Mouse (Mus musculus): ENCODE measurements around the gene Ripply3.

The Ripply3 gene

DNA sequence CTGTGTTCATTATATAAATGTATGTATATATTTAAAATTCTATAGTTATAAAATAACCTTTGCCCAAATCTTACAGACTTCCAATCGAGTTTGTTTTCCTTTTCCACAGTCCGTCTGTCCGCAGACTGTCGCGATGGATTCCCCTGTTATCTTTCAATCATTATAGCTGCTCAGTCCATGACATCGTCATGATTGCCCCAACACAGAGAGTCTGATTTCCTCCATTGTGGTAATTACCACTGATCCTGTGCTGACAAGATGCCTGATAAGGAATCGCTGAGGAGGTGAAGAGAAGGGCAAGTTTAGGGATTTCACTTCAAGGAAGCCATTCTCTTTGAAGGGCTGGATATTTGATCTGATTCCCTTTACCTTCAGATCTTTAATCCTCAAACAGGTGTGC lies 27.8 kb downstream of the Ripply3 start:
- intact Hi-C loops (cut with DNase I): no loop called here

GRCm38 (mm10) chr16:94356776-94357494 lies 28.7 kb downstream of the Ripply3 start:
- intact Hi-C loops (cut with DNase I): no loop called here

DNA sequence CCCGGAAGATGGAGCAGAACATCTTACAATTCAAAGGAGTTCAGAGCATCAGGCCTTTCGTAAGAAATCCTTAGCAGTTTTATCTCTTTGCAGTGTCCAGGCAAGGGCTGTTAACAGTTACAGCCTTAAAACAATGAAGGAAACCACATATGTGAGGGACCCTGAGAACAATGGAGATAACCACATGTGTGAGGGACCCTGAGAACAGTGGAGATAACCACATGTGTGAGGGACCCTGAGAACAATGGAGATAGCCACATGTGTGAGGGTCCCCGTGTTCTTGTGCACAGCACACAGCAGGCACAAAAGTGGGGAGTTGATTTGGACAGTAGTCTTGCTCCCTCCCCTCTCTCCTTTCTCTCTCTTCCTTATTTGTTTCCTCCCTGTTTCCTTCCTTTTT lies 29.9 kb downstream of the Ripply3 start:
- intact Hi-C loops (cut with DNase I): no loop called here

DNA sequence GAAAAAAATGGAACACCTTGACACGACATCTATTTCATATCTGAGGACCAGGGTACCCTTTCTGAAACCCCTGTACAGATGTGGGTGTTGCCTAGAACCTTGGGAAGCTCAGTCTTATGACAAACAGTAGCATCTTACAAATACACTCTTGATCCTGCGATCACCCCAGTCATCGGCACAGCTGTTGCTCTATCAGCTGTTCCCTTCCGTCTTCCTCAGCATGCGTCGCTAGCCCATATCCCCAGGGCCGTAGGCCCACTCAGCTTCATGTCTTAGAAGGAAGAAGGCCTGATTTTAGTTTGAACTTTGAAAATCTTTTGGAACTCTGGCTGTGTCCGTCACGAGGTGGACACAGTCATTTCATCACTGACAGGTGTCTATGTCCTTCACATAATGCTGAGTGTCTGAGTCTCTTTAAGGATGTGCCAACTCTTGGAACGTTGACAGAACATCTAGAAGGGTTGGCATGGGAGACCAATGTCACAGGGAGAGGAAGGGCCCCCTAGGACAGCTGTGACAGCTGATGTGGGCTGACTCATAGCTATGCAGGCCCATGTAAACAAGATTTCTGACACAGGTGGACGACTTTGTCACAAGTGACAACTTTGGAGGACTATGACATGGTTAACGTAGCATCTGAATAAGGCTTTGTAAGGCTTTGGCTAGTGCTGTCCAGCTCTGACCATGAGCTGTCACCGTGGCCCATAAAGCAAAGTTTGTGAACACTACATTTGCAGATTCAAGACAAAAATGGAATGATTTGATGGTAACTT lies 32.5 kb downstream of the Ripply3 start:
- intact Hi-C loops (cut with DNase I): no loop called here

GRCm38 (mm10) chr16:94362174-94362873 lies 34.1 kb downstream of the Ripply3 start:
- intact Hi-C loops (cut with DNase I): no loop called here

GRCm38 (mm10) chr16:94363814-94364213 lies 35.6 kb downstream of the Ripply3 start:
- intact Hi-C loops (cut with DNase I): no loop called here

GRCm38 (mm10) chr16:94365435-94365834 lies 37.2 kb downstream of the Ripply3 start:
- intact Hi-C loops (cut with DNase I): no loop called here

- intact Hi-C loops (cut with DNase I): no loop called here
Measured at GRCm38 (mm10) chr16:94369596-94370172, 41.5 kb downstream of the Ripply3 start.

DNA sequence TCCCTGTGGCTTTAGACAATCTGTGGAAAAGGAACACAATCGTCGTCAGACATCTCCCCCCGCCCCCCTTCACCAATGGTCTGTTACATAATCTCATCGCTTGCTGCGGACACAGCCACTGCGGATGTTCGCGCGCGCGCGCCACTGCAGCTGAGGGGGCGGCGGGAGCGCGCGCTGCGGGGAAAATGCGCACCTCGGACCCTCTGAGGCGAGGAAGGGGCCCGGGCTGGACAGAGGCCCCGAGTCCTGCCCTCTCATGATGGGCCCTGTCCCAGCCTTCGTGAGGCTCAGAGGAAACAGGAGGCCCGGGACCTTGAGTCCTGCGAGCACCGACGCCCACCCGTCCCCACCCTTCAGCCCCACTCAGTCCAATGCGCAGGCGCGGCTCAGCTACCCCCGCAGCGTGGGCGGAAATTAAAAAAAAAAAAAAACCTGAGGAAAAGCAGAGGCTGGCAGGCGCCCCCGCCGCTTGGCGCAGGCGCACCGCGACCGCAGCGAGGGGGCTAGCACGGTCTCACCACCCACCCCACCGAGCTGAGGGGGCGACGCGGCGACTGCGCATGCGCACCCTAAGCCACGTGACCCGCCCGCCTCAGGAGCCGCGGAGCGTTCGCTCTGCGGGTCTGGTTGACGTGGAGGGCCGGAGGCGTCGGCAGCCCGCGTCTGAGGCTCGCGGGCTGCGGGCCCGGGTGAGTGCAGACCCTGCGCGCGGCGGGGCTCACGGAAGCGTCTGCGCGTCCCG lies 42.1 kb downstream of the Ripply3 start, which contains the start of gene Ttc3:
Gene Ttc3 (plus strand): TSS at position 446 of the 742 bp plus-strand sequence.
- intact Hi-C loops (cut with DNase I): no loop called here

- intact Hi-C loops (cut with DNase I): no loop called here
Measured at GRCm38 (mm10) chr16:94370915-94371300, 42.7 kb downstream of the Ripply3 start.

DNA sequence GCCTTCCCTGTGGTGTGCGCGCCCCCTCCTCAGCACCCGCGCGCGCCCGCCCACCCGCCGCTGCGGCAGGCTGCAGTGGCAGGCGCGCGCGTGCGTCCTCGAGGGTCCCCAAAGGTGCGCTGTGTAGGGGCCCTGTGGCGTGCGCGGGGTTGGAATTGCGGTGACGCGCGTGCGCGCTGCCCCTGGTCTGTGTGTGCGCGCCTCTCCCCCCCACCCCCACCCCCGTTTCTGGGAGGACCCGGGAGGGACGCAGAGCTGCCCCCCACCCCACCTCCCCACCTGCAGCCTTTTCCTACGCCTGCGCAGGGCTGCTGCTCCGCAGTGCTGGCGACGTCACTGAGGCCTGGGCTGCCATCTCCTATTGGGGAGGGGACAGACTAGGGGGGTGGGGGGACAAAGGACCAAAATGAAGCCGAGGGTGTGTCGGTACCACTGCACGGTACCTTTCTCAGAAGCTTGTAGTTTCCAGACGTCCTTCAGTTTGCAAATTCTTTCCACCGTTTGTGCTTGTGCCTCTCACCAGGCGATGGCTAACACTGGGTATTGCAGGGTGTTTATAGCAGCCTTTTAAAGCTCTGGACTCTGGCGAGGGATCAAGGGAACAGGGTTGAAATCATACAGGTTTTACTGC lies 43.2 kb downstream of the Ripply3 start, which contains the start of gene Pigp:
Gene Pigp (minus strand): TSS at position 542 of the 631 bp plus-strand sequence.
- intact Hi-C loops (cut with DNase I): no loop called here

- intact Hi-C loops (cut with DNase I): no loop called here
Measured at GRCm38 (mm10) chr16:94379386-94379785, 51.2 kb downstream of the Ripply3 start.

DNA sequence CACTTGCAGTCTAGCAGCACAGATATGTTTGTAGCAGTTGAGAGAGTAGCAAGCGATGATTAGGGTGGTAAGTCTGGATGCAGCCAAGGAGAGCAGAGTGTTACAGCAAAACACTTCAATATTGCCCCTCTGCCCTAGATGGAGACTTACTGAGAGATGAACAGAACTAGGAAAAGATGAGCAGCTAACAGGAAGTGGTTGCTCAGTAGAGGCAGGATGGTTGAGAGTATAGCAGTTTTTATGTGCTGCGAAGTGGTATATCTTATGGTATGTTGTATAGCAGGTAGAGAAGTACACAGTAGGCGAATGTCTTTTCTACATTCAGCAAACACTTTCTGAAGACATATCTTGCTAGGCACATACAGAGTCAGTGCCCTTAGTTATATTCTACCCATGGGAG lies 55.1 kb downstream of the Ripply3 start:
- intact Hi-C loops (cut with DNase I): no loop called here

All from adrenal gland (tissue).